Mouse (Mus musculus): Measurements from ENCODE around the gene 3110082I17Rik.

Gene 3110082I17Rik

DNA sequence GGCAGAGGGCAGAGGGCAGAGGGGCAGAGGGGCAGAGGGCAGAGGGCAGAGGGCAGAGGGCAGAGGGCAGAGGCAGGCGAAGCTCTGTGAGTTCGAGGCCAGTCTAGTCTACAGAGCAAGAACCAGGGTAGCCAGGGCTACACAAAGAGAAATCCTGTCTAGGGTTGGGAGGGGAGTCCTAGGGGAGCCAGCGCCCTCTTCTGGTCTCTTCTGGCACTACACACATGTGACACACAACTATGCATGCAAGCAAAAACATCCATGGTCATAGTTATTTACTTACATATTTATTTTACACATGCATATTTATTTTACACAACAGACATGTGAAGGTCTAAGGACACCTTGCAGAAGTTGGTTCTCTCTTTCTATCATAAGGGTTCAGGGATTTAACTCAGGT, 42.8 kb downstream of the 3110082I17Rik start:
- no peak for DNase-seq

- DNase-seq = no peak
Observed at GRCm38 (mm10) chr5:139416942-139417341, 43.4 kb downstream of the 3110082I17Rik start.

DNA sequence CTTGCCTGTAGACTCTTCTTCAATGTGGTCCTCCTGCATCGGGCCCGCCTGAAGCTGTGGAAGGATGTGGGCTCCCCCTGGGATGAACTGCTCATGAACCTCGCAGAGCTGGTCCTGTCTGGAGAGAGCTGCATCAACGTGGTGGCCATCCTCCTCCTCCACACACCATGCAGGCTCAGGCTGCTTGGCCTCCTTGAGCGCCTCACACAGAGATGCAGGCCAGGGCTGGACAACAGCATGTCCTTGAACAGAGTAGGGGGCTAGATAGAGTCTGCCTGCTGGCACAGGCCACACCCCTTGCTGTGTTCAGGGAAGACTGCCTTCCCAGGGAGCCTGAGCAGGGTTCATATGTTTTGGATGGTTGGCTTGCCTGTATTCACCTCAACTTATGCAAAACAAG, 45.3 kb downstream of the 3110082I17Rik start:
- no peak for DNase-seq

DNA sequence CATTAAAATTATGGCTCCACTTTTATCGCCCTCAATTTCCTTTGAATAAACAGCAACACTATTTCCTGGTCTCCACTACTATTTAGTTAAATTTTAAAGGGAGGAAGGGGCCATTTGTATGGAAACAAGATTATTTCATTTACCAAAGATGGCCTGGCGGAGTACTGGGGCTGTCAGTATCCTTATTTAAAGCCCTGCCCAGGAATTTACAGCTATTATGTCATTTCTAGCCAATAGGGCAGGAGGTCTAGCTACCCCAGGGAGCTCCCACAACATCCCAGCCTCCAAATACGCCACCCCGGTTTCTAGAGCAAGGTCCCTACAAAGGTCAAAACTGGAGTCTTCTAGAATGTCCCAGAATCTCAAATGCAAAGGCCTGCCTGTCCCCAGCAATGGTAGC, 46.8 kb downstream of the 3110082I17Rik start:
- no peak for DNase-seq

DNA sequence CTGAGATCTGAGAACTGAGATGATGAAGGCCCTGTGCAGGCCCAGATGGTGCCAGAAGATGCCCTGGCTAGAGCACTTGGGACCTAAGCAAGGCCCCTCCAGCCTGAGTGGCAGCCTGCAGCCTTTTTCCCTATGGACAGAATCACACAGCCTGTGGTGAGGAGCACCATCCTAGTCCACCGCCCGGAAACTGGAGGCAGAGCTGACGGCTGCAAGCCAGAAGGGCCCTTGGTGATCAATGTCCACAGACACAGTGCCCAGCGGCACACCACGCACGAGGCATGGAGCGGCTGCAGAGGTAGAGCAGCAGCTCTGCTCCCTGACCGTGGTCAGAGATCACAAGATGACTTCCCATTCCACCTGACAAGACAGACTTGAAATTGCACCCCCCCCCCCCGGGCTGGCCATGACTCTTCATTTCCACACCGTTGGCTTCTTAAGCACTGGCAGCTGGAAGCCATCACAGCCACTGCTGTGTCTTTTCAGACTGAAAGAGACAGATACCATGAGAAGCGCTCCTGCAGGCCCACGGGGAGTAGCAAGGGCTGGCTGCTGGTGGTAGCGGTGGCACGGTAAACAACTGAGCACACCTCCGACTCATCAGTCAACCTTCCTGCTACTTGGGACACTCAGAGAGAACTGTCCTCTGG, 48.5 kb downstream of the 3110082I17Rik start:
- peak; percentile 50 for DNase-seq

- no peak for DNase-seq
Observed at GRCm38 (mm10) chr5:139411117-139411516, 49.2 kb downstream of the 3110082I17Rik start.

DNA sequence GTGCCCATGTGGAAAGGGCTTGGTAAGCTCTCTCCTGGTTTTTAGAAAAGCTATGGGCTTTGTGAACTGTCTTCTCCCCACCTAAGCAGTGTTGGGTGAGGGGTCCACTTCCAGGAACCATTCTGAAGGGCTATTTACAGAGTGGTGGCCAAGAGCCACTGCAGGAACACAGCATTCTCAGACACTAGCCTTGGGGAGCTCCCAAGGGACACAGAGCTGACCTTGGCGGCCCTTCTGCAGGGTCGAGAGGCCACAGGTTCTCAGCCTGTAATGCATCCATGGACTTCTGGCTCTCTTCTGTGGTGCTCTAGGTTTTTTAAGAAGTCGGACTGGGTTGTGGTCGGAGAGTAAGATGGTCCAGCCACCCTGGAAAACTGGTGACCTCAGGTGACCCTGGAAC, 50.3 kb downstream of the 3110082I17Rik start:
- no peak for DNase-seq

- DNase-seq = peak; percentile 72
Observed at GRCm38 (mm10) chr5:139409412-139409811, 50.9 kb downstream of the 3110082I17Rik start.

DNA sequence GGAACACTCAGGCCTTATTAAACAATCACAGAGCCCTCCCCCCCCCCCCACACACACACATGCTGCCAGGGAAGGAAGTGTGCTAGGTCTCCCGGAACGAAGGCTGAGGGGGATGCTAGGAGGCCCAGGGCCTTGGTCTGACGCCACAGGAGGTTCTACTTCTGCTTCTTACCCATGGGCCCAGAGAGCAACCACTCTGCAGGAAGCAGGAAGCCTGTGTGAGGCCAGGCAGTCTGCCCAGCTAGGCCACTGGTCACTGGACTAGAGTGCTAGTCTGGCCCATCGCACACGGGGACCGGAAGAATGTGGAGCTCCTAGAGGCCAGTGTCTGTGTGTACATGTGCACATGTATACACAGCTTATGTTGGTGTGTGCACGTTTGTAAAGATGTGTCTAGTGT, 51.8 kb downstream of the 3110082I17Rik start:
- DNase-seq = no peak

DNA sequence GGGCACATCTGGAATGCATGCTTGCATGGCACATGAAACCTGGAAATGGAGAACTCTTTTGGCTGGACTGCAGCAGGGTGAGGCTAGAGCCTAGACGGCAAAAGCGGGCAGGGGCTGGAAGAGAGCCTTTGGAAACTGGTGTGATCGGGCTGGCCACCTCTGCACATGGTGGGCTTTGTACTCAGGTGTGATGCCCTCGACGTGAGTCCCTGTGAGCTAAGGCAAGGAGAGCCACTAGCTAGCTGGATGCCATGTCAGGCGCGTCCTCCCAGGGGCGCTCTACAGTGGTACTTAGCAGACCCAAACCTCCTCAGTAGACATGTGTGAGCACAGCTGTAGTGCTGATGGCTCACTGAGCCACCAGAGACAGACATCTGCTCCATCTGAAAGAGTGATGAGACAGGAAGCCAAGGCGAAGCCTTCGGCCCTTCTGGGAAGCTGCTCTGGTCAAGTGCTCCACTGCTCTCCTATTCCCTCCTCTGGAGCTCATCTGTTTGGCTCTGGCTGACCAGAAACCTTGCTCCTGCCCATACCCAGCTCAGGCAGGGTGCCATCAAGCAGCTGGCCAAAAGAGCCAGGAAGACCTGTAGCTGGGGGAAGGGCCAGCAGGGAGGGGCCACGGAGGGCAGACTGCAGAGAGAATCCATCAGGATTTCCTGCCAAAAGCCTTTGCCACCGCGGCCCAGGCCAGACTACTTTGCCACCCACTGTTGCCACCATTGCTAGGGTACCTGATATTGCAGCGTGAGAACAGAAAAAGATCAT, 53.0 kb downstream of the 3110082I17Rik start:
- no peak for DNase-seq

DNA sequence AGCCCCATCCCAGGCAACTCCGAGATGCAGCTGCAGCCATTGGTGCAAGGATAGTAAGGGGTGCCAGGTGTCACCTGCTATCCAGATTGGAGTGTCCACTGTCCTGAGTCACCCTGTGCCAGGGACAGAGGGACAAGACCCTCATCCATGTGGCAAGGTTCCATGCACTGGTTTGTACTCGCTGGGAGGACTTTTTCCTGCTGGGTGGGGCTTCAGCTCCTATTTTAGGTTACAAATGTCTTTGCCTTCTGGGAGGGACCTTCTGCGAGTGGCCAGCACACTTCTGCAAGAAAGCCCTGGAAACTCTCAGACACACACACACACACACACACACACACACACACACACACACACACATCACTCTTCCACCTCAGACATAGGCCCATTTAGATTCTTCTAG, 54.4 kb downstream of the 3110082I17Rik start:
- DNase-seq = no peak

GRCm38 (mm10) chr5:139405478-139405877, 54.8 kb downstream of the 3110082I17Rik start:
- DNase-seq = no peak

GRCm38 (mm10) chr5:139404801-139405401, 55.4 kb downstream of the 3110082I17Rik start, which contains the start of gene C130050O18Rik:
Gene C130050O18Rik, plus strand, starts transcription at chr5:139405280.
- no peak for DNase-seq

GRCm38 (mm10) chr5:139403692-139404260, 56.6 kb downstream of the 3110082I17Rik start:
- DNase-seq = no peak

DNA sequence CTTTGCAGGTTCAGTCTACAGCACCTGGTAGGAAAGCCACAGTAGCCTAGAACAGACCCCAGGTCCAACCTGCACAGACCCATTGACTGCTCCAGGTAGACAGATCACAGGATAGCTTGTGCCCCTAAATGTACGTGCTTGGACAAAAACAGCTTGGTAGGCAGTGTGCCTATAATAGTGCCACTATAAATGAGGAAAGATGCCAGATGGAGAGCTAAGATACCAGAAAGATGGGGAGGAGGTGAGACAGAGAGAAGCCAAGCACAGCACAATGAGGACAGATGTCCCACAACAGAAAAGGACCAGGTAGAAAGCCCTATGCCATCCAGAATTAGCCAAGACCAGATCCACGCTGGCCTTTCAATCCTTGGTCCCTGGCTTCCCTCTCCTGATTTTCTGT, 58.2 kb downstream of the 3110082I17Rik start:
- no peak for DNase-seq

DNA sequence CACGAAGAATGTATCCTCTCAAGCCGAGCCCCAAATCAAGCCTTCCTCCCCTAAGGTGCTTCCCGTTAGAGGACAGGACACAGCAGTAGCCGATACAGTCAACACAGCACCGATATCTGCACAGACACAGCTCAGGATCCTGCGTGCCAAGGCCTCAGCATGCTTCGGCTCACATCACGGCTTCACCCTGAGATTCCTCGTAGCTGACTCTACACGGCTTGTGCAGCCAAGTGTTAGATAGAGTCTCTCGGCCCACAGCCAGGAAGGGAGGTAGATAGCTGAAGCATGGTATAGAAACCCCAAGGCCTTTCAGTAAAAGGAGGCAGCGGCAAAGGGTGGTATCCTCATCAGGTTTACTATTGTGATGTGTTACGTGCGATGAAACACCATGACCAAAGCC, 60.3 kb downstream of the 3110082I17Rik start:
- DNase-seq = no peak

DNA sequence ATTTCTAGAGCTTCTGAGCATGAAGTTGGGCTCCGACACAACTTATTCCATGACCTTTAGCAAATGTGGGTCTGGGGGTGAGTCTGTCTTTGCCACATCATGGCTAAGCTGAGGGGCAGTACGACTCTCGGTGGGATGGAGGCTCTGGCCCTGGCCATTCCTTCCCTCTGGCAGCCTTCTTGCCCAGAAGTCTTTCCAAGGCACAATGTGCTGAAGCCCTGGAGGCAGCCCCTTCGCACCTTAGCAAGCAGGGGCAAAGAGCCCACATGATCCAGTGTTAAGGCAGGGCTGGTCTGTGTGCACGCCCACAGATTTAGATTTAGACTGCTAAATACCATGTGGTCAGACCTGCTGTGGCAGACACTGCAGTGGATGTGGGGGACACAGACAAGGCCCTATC, 61.5 kb downstream of the 3110082I17Rik start:
- DNase-seq = no peak

- peak; percentile 95 for DNase-seq
Observed at GRCm38 (mm10) chr5:139397959-139398753, 62.2 kb downstream of the 3110082I17Rik start.

- no peak for DNase-seq
Observed at GRCm38 (mm10) chr5:139397359-139397916, 62.9 kb downstream of the 3110082I17Rik start.

GRCm38 (mm10) chr5:139395528-139395927, 64.8 kb downstream of the 3110082I17Rik start:
- DNase-seq = no peak

DNA sequence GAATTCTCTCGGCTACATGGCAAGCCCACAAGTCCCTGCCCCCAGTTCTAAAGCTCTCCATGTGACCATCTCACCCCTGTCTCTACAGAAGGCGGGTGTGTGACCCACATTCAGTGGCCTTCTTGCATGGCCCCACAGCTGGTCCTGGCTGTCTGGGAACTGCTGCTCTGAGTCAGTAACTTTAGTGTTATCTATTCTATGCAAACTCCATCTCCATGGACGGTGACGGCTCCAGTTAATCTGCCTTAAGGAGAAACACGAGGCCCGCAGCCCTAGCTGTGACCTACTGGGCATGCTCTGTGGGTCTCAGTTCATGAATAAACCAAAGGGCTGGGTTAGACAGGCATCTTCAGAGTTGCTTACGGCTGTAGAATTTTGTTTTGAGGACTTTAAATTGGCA, 65.9 kb downstream of the 3110082I17Rik start:
- no peak for DNase-seq

- no peak for DNase-seq
Observed at GRCm38 (mm10) chr5:139393197-139393588, 67.1 kb downstream of the 3110082I17Rik start.
